Mouse (Mus musculus): ENCODE data around the gene Tmem160. TPM values are rescaled to one million over a fixed set of nuclear protein-coding genes. Genes with fewer than 3 reads are reported as not detected.

Tmem160 gene
- polyA plus RNA-seq, 1 experiment from 2014 or later, result 43.0 TPM

- DNase-seq, result no peak
- Histone ChIP-seq H3K4me3 (ENCODE audit: low read depth, low read length) (no peak overlapping the region), H3K4me2 (ENCODE audit: low read depth, low read length) (no peak overlapping the region), H3K27me3 (ENCODE audit: insufficient read depth, low read length) (no peaks in the 10 kb centered on the region), H3K36me3 (replicated peaks; ENCODE audit: insufficient read depth, low read length) (0 out of 2 replicates have a peak, but pooled peaks cover 5% of the 10 kb centered on the region), H3K9me3 (ENCODE audit: low read length) (no peaks in the 10 kb centered on the region), H3K9ac (replicated peaks) (no peak overlapping the region), H3K27ac (ENCODE audit: low read depth) (no peak overlapping the region), H3K4me1 (ENCODE audit: insufficient read depth) (peaks cover 15% of the 10 kb centered on the region)
- WGBS (ENCODE audit: insufficient replicate concordance), result 87% methylated on average over 5 of the region's 5 CpGs
- no peak for ATAC-seq
- TF ChIP-seq EP300 (IDR thresholded peaks at IDR 0.05; ENCODE audit: low read depth) (no peak), CTCF (IDR thresholded peaks at IDR 0.05; ENCODE audit: low read depth) (no peak)
Measured at GRCm38 (mm10) chr7:16456289-16456688, 3.7 kb downstream of the Tmem160 start.

GRCm38 (mm10) chr7:16460566-16460965 lies 8.0 kb downstream of the Tmem160 start:
- no peak overlapping the region for H3K4me2 ChIP-seq (ENCODE audit: low read depth, low read length)
- H3K36me3 ChIP-seq (replicated peaks; ENCODE audit: insufficient read depth, low read length), result 0 out of 2 replicates have a peak, but pooled peaks cover 3% of the 10 kb centered on the region

DNA sequence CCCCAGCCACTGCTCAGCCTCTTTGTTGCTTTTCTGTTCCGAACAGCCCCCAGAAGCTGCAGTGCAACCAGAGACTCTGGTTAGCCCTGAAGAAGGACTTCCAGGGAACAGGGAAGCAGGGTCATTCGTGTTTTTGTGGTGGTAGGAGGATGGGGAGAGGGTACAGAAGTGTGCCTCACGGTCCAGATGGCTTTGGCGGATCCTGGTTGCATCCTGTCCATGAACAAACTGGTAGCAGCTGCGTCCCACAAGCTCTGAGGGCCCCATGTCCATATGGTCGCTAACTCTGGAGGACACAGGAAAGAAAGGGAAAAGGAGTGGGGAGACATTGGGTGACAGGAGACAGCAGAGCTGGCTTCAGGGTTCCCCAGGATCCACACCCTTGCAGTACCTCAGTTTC lies 8.6 kb downstream of the Tmem160 start:
- Histone ChIP-seq H3K9ac (replicated peaks) (no peak overlapping the region), H3K27me3 (ENCODE audit: insufficient read depth, low read length) (0 out of 2 replicates have a peak, but pooled peaks cover 5% of the 10 kb centered on the region), H3K27ac (ENCODE audit: low read depth) (no peak overlapping the region), H3K4me2 (ENCODE audit: low read depth, low read length) (no peak overlapping the region), H3K4me1 (ENCODE audit: insufficient read depth) (no peaks in the 10 kb centered on the region), H3K4me3 (ENCODE audit: low read depth, low read length) (no peak overlapping the region), H3K36me3 (replicated peaks; ENCODE audit: insufficient read depth, low read length) (no peaks in the 10 kb centered on the region), H3K9me3 (ENCODE audit: low read length) (no peaks in the 10 kb centered on the region)
- WGBS (ENCODE audit: insufficient replicate concordance), result 51% methylated on average over 6 of the region's 6 CpGs
- DNase-seq (no peak), ATAC-seq (no peak)
- no peak for TF ChIP-seq EP300 (IDR thresholded peaks at IDR 0.05; ENCODE audit: low read depth)
- TF ChIP-seq CTCF (IDR thresholded peaks at IDR 0.05; ENCODE audit: low read depth), result no peak

More at GRCm38 (mm10) chr7:16460566-16460965, 8.0 kb downstream of the Tmem160 start:
- H3K4me3 ChIP-seq (ENCODE audit: low read depth, low read length), result no peak overlapping the region
- H3K9me3 ChIP-seq (ENCODE audit: low read length), result no peaks in the 10 kb centered on the region
- no peaks in the 10 kb centered on the region for H3K4me1 ChIP-seq (ENCODE audit: insufficient read depth)
- 50% methylated on average over 13 of the region's 13 CpGs for WGBS (ENCODE audit: insufficient replicate concordance)
- H3K27me3 ChIP-seq (ENCODE audit: insufficient read depth, low read length), result 0 out of 2 replicates have a peak, but pooled peaks cover 5% of the 10 kb centered on the region
- no peak for ATAC-seq
- no peak overlapping the region for H3K27ac ChIP-seq (ENCODE audit: low read depth)
- TF ChIP-seq CTCF (IDR thresholded peaks at IDR 0.05; ENCODE audit: low read depth) (no peak), EP300 (IDR thresholded peaks at IDR 0.05; ENCODE audit: low read depth) (no peak)
- no peak for DNase-seq
- no peak overlapping the region for H3K9ac ChIP-seq (replicated peaks)

- ATAC-seq (no peak), DNase-seq (no peak)
- H3K4me1 ChIP-seq (ENCODE audit: insufficient read depth), result no peaks in the 10 kb centered on the region
- H3K27me3 ChIP-seq (ENCODE audit: insufficient read depth, low read length), result 0 out of 2 replicates have a peak, but pooled peaks cover 5% of the 10 kb centered on the region
- H3K4me2 ChIP-seq (ENCODE audit: low read depth, low read length), result no peak overlapping the region
- TF ChIP-seq CTCF (IDR thresholded peaks at IDR 0.05; ENCODE audit: low read depth), result no peak
- TF ChIP-seq EP300 (IDR thresholded peaks at IDR 0.05; ENCODE audit: low read depth), result no peak
- no peak overlapping the region for H3K4me3 ChIP-seq (ENCODE audit: low read depth, low read length)
- 73% methylated on average over 6 of the region's 6 CpGs for WGBS (ENCODE audit: insufficient replicate concordance)
- H3K27ac ChIP-seq (ENCODE audit: low read depth), result no peak overlapping the region
- no peak overlapping the region for H3K9ac ChIP-seq (replicated peaks)
- H3K36me3 ChIP-seq (replicated peaks; ENCODE audit: insufficient read depth, low read length), result no peaks in the 10 kb centered on the region
- H3K9me3 ChIP-seq (ENCODE audit: low read length), result no peaks in the 10 kb centered on the region
Measured at GRCm38 (mm10) chr7:16461705-16462104, 9.1 kb downstream of the Tmem160 start.

- peak; percentile 44; the same call in 1 of the 2 replicates for ATAC-seq
- Histone ChIP-seq H3K4me1 (ENCODE audit: insufficient read depth) (no peaks in the 10 kb centered on the region), H3K27me3 (ENCODE audit: insufficient read depth, low read length) (0 out of 2 replicates have a peak, but pooled peaks cover 10% of the 10 kb centered on the region), H3K4me3 (ENCODE audit: low read depth, low read length) (no peak overlapping the region), H3K36me3 (replicated peaks; ENCODE audit: insufficient read depth, low read length) (no peaks in the 10 kb centered on the region), H3K4me2 (ENCODE audit: low read depth, low read length) (no peak overlapping the region), H3K27ac (ENCODE audit: low read depth) (no peak overlapping the region), H3K9ac (replicated peaks) (no peak overlapping the region), H3K9me3 (ENCODE audit: low read length) (no peaks in the 10 kb centered on the region)
- TF ChIP-seq EP300 (IDR thresholded peaks at IDR 0.05; ENCODE audit: low read depth) (no peak), CTCF (IDR thresholded peaks at IDR 0.05; ENCODE audit: low read depth) (peak; percentile 97)
- peak; percentile 86 for DNase-seq
- WGBS (ENCODE audit: insufficient replicate concordance), result 2% methylated on average over 14 of the region's 14 CpGs
Measured at GRCm38 (mm10) chr7:16463214-16463613, 10.6 kb downstream of the Tmem160 start.

- DNase-seq (peak; percentile 84), ATAC-seq (peak; percentile 56; the same call in 1 of the 2 replicates)
- no peaks in the 10 kb centered on the region for H3K36me3 ChIP-seq (replicated peaks; ENCODE audit: insufficient read depth, low read length)
- no peak for TF ChIP-seq EP300 (IDR thresholded peaks at IDR 0.05; ENCODE audit: low read depth)
- peak; percentile 95 for TF ChIP-seq CTCF (IDR thresholded peaks at IDR 0.05; ENCODE audit: low read depth)
- no peak overlapping the region for H3K4me2 ChIP-seq (ENCODE audit: low read depth, low read length)
- H3K9ac ChIP-seq (replicated peaks), result no peak overlapping the region
- peaks cover 15% of the 10 kb centered on the region; the same call in 1 of the 2 replicates for H3K27me3 ChIP-seq (ENCODE audit: insufficient read depth, low read length)
- no peaks in the 10 kb centered on the region for H3K9me3 ChIP-seq (ENCODE audit: low read length)
- no peaks in the 10 kb centered on the region for H3K4me1 ChIP-seq (ENCODE audit: insufficient read depth)
- no peak overlapping the region for H3K27ac ChIP-seq (ENCODE audit: low read depth)
- H3K4me3 ChIP-seq (ENCODE audit: low read depth, low read length), result no peak overlapping the region
- 8% methylated on average over 8 of the region's 8 CpGs for WGBS (ENCODE audit: insufficient replicate concordance)
Measured at GRCm38 (mm10) chr7:16465160-16465559, 12.6 kb downstream of the Tmem160 start.

Measured in liver, postnatal 0 days (tissue).